Mouse (Mus musculus) lung, postnatal 25 days (tissue): ENCODE data around the gene Slc17a4.

Source experiments
- DNase-seq: peaks from one replicate; pipeline ENCODE4 v3.0.0; 2022; ENCODE audit warnings: low spot score

Gene Slc17a4

GRCm38 (mm10) chr13:23914376-23915167 is at the start of gene Slc17a4:
Slc17a4 (minus strand) TSS chr13:23915009.
- no peak for DNase-seq

- no peak for DNase-seq
These were observed 45.0 kb upstream of the Slc17a4 start for GRCm38 (mm10) chr13:23959776-23960175.

- DNase-seq = peak; percentile 14
These were observed 36.1 kb upstream of the Slc17a4 start for GRCm38 (mm10) chr13:23950928-23951327.

- no peak for DNase-seq
These were observed 34.9 kb upstream of the Slc17a4 start for GRCm38 (mm10) chr13:23949484-23950246.

GRCm38 (mm10) chr13:23946254-23946653 is 31.4 kb upstream of the Slc17a4 start:
- no peak for DNase-seq

GRCm38 (mm10) chr13:23942861-23943260 is 28.1 kb upstream of the Slc17a4 start:
- DNase-seq = no peak

GRCm38 (mm10) chr13:23940291-23940690 is 25.5 kb upstream of the Slc17a4 start:
- DNase-seq = peak; percentile 18

GRCm38 (mm10) chr13:23938699-23939098 is 23.9 kb upstream of the Slc17a4 start:
- no peak for DNase-seq

- no peak for DNase-seq
These were observed 19.4 kb upstream of the Slc17a4 start, which contains the start of gene Hist1h2aa for GRCm38 (mm10) chr13:23934211-23934520. Hist1h2aa (plus strand) TSS chr13:23934462.

- DNase-seq = no peak
These were observed 18.8 kb upstream of the Slc17a4 start, which contains the start of gene Hist1h2ba for GRCm38 (mm10) chr13:23933421-23934210. Hist1h2ba (minus strand) TSS chr13:23934156.

GRCm38 (mm10) chr13:23930904-23931303 is 16.1 kb upstream of the Slc17a4 start:
- DNase-seq = no peak

- DNase-seq = no peak
These were observed 15.7 kb upstream of the Slc17a4 start for GRCm38 (mm10) chr13:23930461-23930860.

GRCm38 (mm10) chr13:23928637-23929036 is 13.8 kb upstream of the Slc17a4 start:
- peak; percentile 30 for DNase-seq

- no peak for DNase-seq
These were observed 11.0 kb upstream of the Slc17a4 start for GRCm38 (mm10) chr13:23925792-23926191.

- no peak for DNase-seq
These were observed 2.9 kb upstream of the Slc17a4 start for GRCm38 (mm10) chr13:23917674-23918073.

- no peak for DNase-seq
These were observed 1.3 kb upstream of the Slc17a4 start for GRCm38 (mm10) chr13:23916132-23916531.

- peak; percentile 18 for DNase-seq
These were observed 960 bp downstream of the Slc17a4 start for GRCm38 (mm10) chr13:23913791-23914306.

GRCm38 (mm10) chr13:23911335-23911734 is 3.5 kb downstream of the Slc17a4 start:
- no peak for DNase-seq

GRCm38 (mm10) chr13:23910121-23910520 is 4.7 kb downstream of the Slc17a4 start:
- no peak for DNase-seq

GRCm38 (mm10) chr13:23906906-23907305 is 7.9 kb downstream of the Slc17a4 start:
- no peak for DNase-seq

GRCm38 (mm10) chr13:23898242-23898641 is 16.6 kb downstream of the Slc17a4 start:
- DNase-seq = peak; percentile 24

- no peak for DNase-seq
These were observed 21.6 kb downstream of the Slc17a4 start for GRCm38 (mm10) chr13:23893269-23893593.
